Mouse (Mus musculus): Measurements from ENCODE around the gene Dcakd.
"Not testable (repeated sequence)": the region's sequence is repeated elsewhere in the genome, so short reads cannot be mapped to it uniquely, and the experiment has no call there.

Gene Dcakd

DNA sequence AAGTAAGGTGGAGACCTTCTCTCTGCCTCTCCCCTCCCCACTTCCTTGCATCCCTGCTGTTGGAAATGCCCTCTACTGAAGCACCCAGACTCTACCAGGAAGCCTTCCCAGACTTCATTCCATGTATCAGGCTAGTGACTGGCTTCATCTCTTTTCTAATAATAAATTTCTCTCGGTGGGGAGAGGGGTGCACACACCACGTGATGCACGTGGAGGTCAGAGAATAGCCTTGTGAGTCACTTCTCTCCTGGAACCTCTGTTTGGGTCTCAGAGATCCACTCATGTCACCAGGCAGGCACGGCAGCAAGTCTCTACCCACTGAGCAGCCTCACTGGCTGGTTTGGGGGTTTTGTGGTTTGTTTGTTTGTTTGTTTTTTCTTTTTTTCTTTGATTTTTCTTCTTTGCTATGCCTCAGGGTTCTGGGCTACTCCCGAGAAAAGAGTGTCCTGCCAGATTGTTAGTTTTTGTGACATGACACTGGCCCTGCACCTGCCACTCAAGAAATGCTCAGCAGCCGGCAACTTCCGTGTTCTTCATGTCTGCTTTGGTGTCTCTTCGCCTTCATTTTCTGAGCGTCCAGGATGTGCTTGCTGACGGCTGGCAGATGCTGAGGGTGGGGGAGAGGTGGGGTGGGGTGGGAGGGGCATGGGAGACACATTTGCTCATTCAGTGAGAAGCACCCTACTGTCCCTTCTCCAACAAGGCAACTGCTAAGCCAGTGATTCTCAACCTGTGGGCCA lies 46.8 kb downstream of the Dcakd start:
- DNase-seq (ENCODE audit: low spot score in 2 of 2) = no peak

DNA sequence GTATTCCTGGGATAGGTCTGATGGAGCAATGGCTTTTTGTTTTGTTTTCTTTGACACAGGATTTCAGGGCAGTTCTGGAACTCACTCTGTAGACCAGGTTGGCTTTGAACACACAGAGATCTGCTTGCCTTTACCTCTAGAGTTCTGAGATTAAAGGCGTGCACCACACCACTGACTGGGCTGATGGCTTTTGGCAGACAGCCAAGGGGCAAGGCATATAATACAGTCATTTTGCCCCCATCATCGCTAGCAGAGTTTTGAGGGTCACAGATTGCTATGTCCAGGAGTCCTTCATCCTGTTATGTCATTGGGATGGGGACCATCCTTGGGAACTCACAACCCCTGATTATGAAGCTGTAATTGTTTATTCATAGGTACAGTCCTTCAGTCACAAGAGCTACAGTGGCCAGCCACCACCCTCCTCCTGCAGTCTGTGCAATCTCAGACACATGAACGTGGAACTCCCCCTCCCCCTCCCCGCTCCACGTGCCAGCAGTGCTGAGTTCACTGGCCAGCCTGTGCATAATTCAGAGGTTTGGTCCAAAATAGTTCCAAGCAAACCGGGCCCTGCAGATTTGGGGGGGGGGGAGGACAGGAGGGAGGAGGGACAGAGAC lies 50.0 kb downstream of the Dcakd start:
- DNase-seq (ENCODE audit: low spot score in 2 of 2) = no peak

DNA sequence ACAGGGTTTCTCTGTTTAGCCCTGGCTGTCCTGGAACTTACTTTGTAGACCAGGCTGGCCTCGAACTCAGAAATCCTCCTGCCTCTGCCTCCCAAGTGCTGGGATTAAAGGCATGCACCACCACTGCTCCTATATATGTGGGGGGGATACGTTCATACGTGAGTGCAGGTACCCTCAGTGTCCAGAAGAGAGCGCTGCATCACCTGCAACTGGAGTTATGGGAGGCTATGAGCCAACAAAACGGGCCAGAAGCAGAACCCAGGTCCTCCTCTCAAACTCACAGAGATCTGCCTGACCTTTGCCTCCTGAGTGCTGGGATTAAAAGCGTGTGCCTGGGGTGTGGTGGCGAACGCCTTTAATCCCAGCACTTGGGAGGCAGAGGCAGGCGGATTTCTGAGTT lies 52.2 kb downstream of the Dcakd start:
- DNase-seq (ENCODE audit: low spot score in 2 of 2) = not testable (repeated sequence)

DNA sequence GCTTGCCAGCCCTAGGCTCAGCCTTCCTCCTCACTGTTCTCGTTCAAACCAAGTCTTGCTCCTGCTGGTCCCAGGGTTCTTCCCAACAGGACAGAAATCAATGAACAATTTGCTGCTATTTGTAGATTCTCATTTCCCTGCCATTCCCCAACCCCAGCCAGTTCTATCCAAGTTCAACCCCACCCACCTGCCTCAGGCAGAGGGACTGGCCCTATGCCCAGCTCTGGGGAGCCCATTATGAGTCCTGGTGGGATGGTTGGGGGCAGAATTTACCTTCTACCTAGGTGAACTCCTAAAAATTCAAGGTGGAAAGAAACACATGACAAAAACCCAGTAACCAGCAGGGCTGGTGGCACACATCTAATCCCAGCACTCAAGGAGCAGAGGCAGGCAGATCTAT lies 55.8 kb downstream of the Dcakd start:
- DNase-seq (ENCODE audit: low spot score in 2 of 2) = no peak

DNA sequence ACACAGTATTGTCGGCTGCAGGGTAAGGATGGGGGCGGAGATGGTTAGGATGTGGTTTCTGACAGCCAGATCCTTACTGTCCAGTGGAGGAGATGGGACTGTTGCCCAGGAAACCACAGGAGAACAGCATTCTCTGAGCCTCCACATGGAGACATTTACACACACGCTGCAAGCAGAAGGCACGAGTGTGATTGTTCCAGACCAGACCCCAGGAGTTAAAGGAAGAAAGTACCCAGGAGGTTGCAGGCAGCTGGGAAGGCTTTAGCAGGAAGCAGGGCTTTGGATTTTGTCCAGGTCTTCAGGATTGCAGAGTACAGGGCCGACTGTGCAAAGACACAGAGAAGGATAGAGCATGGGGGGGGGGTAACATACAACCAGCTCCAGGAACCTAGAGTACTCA lies 56.5 kb downstream of the Dcakd start:
- DNase-seq (ENCODE audit: low spot score in 2 of 2) = no peak

DNA sequence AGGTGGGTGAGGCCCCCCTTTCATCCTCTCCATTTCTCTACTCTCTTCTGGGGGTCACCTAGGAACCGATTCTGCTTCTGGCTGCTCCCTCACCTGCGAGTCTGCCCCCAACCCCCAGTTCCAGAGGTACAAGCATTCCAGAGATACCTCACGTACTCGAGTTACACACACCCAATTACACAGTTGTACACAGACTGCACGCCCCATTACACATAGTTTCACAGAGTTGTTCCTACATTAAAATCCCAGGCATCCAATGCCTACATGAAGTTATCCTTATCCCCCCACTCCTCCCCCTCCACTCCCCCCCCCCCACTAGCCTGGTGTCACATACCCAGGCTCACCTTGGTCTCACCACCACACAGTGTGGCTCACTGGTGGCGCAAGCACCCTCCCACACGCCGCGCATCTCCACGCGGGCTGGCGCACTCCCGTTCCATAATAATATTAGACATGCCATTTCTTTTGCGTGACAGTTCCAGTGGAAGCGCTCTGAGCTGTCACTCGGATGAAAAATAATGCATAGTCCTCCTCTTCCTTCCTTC lies 63.5 kb downstream of the Dcakd start:
- DNase-seq (ENCODE audit: low spot score in 2 of 2) = no peak

DNA sequence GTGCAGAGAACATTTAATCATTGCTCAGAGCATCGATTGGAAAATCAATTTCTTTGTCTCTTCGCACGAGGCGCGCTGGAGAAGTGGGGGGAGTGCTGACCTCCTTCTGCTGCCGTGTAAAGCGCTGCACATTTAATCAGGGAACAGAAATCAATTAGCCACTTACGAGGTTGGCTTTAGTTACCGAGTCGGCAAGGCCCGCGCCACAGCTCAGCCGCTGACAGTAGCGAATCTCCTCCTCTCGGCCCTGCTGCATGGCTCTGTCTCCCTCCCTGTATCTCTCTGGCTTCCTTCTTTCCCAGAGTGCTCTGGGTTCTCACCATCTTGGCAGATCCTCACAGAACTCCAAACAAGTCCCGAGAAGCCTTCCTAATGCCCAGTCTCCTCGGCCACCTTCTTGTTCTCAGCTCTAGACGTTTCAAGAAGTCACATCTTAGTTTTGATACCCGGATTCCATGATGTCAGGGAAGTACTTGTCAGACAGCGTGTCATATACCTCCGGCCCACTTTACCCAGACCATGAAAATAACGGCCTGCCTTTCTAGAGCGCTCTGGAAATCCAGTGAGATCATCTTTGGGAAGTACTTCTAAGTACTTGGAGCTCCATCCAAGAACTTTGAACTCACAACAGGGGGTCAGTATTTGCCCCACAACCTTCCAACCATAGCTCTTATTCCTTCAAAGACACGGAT lies 64.1 kb downstream of the Dcakd start:
- no peak for DNase-seq (ENCODE audit: low spot score in 2 of 2)

DNA sequence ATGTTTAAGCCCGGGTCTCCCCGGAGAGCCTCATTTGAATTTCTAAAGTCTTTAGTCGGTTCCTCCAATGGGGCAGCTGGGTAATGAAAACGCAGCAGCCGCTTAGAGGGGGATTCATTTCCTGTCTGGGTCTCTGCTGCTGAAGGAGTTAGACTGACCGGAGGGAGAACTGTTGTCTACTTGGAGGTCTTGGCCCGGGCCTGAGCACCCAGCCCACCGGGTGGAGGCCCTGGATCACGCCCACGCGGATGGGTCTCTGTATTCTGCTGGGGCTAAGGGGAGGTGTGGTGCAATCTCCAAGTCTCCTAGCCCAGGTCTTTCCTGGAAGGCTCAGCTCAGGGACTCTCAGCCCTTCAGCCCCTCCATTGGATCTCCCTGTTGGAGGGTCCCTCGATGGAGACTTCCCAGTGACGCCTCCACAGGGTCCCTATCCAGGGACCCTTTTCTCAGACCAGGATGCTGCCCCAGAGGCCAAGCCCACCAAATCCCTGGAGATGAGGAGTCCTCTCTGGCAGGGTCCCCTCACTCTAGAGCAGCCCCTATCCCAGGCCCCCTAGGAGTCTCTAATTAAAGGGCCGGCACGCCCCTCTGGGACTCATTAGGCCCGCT lies 64.8 kb downstream of the Dcakd start:
- no peak for DNase-seq (ENCODE audit: low spot score in 2 of 2)

DNA sequence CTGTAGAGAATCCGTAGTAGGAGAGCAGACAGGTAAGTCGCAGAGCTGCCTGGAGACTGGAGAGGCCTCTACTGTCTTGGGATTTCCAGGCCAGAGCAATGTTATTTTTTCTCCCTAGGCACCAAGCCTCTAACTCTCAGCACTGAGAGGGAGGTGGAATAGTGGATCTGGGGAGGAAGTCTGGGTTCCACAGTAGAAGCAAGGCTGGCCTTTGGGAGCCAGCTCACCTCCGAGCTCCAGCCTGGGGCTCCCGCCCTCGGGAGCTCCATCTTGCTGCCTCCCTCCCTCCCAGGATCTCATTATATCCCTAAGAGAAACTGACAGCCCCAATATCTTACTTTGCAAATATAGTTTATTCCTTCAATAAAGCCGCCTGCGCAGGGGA lies 65.3 kb downstream of the Dcakd start:
- DNase-seq (ENCODE audit: low spot score in 2 of 2) = no peak

DNA sequence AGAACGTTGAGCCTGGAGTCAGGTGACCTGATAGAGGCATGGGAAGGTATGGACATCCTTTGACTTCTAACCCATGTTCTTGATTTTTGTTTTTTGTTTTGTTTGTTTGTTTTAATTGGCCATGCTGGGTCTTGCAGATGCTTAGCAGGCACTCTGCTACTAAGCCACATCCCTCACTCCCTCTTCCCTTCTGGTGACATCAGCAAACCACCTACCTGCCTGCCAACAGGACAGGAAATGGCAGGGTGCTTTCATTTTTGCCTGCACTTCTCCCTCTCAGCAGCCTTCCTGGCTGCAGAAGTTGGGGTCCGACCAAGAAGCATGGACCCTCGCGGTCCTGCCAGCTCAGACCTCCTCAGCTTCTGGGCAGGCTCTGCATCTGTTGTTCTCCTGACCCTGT lies 67.1 kb downstream of the Dcakd start:
- DNase-seq (ENCODE audit: low spot score in 2 of 2) = no peak

DNA sequence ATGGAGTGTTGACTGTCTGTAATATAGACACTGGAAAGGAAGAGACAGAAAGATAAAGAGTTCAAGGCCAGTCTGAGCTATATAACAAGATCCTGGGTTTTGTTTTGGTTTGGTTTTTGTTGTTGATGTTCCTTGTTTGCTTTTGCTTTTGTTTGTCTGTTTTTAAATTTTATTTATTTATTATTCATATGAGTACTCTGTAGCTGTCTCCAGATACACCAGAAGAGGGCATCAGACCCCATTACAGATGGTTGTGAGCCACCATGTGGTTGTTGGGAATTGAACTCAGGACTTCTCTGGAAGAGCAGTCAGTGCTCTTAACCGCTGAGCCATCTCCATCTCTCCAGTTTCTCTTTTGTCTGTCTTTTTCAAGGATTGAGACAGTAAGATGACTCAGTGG lies 69.3 kb downstream of the Dcakd start:
- DNase-seq (ENCODE audit: low spot score in 2 of 2) = no peak

DNA sequence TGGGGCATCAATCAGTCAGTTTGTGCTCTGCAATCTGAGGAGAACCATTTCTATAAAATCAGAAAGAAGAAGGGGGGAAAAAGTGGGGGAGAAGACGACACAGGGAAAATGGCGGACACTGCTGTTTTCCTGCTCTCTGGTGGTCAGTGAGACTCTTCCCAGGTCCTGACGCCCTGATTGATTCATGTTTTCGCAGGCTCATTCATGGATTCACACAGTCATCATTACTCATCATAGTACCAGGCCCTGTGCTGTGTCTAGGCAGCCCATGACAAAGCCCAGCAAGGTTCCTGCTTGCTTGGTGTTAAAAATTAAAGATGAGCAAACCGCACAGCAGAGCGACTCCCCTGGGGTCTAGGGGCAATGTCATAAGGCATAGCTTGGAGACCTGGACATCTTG lies 69.7 kb downstream of the Dcakd start:
- DNase-seq (ENCODE audit: low spot score in 2 of 2) = no peak

DNA sequence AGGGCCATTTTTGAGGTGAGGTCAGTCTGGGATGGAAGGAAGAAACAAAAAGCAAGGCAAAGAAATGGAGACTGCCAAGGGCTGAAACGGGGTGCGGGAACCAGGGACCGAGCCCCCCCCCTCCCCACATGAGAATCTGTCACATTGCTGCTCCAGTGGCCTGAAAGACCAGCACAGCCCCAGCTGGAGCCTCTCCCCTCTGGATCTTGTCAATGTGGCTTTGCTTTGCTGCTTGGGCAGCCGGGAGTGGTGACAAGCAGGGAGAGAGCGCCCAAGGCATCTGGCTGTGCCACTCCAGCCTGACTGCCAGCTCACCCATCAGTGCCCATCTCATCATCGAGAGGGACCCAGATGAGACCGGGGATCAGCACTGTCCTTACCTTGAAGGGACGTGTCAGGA lies 70.4 kb downstream of the Dcakd start:
- DNase-seq (ENCODE audit: low spot score in 2 of 2) = no peak

DNA sequence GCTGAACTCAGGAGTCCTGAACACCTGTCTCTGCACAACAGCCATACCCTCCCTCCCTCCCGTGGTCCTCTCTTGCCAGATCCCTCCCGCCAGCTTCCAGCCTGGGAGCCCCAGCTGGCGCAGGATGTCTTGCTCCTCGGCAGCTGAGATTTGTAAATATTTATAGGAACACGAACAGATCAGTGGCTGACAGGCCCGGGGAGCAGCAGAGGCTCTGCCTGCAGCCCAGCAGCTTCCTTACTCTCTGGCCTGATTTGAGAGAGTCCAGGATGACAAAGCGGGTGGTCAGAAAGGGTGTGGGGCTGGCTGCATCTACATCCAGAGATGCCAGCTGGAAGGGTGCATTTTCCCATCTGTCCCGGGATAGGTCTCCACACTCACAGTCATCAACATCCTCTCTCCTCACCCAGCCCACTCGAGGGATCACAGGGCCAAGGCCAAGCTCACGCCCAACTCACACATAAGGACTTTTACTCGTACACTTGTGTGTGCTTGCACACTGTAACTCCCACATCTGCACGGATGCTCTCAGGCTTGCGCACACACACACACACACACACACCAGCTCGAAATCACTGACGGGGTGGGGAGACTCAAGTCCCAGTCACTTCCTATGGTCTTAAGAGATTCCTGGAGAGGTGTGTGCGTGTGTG lies 71.0 kb downstream of the Dcakd start:
- DNase-seq (ENCODE audit: low spot score in 2 of 2) = no peak

DNA sequence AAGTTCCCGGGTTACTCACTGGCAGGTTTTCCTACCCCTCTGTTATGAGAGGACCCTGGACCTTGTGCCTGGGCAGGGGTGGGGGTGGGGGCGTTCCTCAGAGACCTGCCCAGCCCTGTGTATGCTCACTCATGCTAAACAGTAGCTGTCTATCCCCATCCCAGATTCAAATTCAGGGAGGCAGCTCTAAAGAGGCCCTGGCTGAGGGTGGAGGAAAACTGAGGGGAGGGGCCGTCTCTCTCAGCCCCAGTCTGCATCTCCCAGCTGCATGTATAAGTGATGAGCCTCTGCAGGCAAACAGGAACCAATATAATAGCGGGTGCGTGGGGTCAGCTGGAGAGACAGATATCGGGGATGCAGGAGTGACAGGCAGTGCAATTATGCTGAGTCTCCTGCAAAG lies 75.2 kb downstream of the Dcakd start:
- DNase-seq (ENCODE audit: low spot score in 2 of 2) = no peak

DNA sequence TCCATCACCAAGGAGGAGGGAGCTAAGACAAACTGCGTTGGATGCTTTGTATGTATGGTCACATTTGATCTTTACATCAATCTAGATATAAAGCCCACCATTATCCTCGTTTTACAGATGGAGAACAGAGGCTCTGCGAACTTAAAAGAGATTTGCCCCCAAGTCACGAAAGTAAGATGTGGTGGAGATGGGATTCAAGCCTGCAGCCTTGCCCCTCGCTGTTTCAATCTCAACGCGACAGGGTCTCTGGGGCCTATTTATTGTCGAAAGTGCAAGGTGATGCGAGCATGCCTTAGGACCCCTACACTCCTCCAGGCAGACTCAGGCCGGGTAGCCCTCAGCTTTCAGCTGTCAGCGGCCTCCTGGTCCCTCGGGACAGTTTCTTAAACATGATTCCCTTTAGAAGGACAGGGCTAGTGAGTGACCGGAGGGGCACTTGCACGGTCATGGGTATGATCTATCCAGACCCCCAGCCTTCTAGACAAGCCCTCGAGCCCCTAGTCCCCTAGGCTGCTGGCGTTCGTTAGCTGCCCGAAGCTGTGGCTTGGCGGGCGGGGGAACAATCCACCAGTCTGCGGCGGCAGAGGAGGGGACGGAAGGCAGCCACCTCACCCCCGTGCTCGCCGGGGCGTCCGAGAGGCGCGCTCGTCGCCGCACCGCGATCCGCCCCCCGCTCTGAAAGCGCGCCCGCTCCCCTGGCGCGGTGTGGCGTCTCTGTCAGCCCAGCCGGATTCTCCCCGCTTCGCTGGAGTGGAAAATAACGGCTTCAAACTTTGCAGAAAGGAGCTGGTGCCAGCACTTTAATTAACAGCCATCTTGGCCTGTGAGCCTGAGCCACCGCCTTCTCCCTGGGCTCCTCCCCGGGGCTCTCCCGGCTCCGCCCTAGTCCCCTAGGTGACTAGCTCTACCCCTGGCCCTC lies 79.8 kb downstream of the Dcakd start:
- no peak for DNase-seq (ENCODE audit: low spot score in 2 of 2)

DNA sequence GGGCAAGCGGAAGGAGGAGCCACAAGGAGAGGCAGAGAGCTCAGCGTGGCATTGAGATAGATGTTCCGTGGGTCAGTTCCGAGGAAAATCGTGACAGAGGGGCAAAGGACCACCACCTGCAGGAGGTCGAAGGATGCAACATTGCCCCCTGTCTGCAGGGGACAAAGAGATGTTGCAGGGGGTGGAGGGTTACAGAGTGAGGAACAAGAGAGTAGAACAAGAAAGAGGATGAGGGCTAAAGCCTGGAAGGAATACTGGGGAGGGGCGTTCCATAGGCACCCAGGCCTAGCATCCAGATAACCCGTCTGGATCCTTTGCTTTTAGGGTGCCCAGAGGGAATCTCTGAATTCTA lies 81.2 kb downstream of the Dcakd start:
- DNase-seq (ENCODE audit: low spot score in 2 of 2) = no peak

DNA sequence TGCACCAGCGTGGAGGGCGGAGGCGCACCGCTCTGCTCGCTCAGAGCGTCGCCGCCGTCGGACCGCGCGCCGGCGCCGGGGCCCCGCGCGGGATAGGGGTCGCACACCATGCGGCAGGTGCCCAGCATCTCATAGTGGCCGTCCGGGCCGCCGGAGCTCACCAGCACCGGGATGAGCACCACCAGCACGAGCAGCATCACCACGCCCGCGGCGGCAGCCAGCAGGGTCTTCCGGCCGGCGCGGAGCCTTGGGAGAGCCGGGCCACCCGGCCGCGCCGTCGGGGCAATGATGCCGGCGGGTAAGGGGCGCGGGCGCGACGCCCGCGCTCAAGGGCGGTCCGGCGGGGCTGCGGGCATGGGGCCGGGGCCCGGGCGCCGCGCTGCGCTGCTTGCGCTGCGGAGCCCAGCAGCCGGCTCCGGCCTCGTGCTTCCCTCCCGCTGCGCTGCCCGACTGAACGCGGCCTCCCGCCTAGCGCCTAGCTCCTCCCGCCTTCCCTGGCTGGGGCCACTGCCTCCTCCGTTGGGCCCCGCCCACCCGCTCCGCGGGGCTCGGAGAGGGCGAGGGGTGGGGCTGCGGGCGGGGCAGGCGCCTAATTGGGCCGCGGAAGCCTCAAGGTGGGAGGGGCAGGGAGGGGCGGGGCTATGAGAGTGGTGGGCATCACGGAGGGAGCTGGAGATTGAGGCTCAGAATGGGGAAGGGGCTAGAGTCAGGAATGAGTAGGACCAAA lies 81.7 kb downstream of the Dcakd start, which contains the start of gene C1ql1:
TSS of gene C1ql1 (minus strand) at position 424 of the 727 bp plus-strand sequence.
- DNase-seq (ENCODE audit: low spot score in 2 of 2) = peak; percentile 55 to 67

DNA sequence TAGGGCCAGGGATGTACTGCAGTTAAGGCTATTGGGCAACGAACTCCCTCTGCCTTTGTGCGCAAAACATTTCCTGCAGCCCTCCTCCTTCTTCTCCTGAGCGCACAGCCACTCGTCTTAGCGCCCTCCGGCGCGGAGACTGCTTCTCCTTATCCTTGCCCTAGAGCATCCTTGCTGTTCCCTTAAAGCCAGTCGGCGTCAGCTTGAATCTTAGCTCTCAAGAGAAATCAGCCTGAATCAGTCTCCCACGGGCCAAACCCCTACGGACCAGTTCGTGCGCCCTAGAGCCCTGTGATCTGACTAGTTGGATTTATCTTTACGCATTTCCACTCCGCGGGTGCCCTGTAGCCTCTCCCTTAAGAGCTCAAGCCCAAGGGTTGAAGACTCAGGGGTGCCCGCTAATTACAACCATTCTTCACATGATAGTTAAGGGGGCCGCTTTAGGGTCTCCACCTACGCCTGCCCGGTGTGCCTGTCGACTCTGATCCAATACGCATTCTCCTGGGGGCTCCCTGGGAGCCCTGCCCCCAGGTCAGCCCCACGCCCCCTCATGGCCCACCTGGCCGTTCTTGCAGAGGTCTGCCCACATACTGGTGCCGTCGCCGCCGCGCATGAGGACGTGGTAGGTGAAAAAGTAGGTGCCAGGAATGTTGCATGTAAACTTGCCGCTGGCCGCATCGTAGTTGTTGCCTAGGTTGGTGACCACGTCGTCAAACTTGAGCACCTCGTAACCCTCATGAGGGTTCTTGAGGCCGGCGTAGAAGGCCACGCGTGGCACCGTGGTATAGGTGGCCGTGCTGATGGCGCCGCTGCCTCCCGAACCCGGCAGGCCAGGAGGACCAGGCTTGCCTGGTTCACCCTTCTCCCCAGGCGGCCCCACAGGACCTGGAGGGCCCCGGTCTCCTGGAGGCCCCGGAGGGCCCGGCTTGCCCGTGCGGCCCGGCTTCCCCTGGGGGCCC lies 82.5 kb downstream of the Dcakd start:
- DNase-seq (ENCODE audit: low spot score in 2 of 2) = no peak
